Mouse (Mus musculus): ENCODE measurements around the gene Becn1.

Gene Becn1

GRCm38 (mm10) chr11:101269577-101270116 lies 32.4 kb downstream of the Becn1 start:
- DNase-seq (ENCODE audit: low read depth): no peak

GRCm38 (mm10) chr11:101265906-101266305 lies 36.2 kb downstream of the Becn1 start:
- DNase-seq (ENCODE audit: low read depth): no peak

GRCm38 (mm10) chr11:101264954-101265471 lies 37.1 kb downstream of the Becn1 start:
- no peak for DNase-seq (ENCODE audit: low read depth)

GRCm38 (mm10) chr11:101263989-101264280 lies 38.2 kb downstream of the Becn1 start:
- DNase-seq (ENCODE audit: low read depth): no peak

GRCm38 (mm10) chr11:101263138-101263988 lies 38.7 kb downstream of the Becn1 start:
- DNase-seq (ENCODE audit: low read depth): no peak

DNA sequence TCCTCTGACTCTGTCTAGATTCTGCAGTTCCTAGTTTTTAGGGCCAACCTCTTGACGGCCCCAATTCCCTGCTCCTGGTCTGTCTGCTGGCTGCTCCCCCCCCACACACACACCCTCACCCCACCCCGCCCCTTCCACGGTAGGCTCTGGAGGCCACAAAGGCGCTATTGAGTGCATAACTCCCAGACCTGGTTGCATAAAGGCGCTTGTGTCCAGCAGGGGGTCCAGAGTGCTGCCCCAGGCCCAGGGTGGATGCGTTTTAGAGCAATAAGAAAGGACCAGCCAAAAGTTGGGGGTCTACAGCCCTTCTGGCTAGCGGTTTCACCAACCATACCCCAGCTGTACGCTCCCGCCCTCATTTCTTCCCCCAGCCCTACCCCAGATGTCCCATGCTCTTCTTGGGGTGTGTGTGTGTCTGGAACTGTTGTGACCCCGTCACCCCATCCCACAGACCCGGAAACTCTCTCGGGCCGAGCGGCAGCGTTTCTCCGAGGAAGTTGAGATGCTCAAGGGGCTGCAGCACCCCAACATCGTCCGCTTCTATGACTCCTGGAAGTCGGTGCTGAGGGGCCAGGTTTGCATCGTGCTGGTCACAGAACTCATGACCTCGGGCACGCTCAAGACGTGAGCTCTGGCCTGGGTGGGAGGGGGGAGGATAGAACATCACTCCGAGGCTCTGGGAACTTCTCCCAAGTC lies 39.7 kb downstream of the Becn1 start:
- no peak for DNase-seq (ENCODE audit: low read depth)

- DNase-seq (ENCODE audit: low read depth): no peak
These were observed 41.2 kb downstream of the Becn1 start for GRCm38 (mm10) chr11:101260826-101261380.

- DNase-seq (ENCODE audit: low read depth): no peak
These were observed 41.9 kb downstream of the Becn1 start, which contains the start of gene Wnk4 for GRCm38 (mm10) chr11:101259948-101260825. TSS of gene Wnk4 (plus strand) at chr11:101260567.

DNA sequence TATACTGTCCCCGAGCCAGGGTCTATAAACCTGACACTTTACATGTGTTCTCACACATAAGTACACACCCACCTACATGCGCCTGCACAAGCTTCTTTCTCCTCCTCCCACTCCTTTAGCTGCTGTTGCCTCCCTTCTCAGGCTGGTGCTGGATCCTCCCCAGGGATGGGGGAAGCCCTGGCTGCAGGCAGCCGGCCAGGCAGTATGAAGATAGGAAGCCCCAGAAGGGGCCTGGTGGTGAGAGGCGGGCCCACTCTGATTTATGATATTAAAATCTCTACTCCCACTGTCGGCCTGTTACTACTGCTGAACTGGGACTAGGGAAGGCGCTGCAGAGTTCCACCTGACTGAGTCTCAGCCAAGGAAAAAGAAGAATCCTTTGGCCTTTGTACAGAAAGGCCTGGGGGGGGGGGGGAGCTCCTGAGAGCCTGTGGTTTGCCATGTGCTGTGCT lies 42.8 kb downstream of the Becn1 start:
- no peak for DNase-seq (ENCODE audit: low read depth)

- DNase-seq (ENCODE audit: low read depth): no peak
These were observed 46.0 kb downstream of the Becn1 start for GRCm38 (mm10) chr11:101255826-101256775.

GRCm38 (mm10) chr11:101253613-101254389 lies 48.3 kb downstream of the Becn1 start, which contains the start of gene Vps25:
TSS of gene Vps25 (plus strand) at chr11:101253707.
- DNase-seq (ENCODE audit: low read depth): no peak

DNA sequence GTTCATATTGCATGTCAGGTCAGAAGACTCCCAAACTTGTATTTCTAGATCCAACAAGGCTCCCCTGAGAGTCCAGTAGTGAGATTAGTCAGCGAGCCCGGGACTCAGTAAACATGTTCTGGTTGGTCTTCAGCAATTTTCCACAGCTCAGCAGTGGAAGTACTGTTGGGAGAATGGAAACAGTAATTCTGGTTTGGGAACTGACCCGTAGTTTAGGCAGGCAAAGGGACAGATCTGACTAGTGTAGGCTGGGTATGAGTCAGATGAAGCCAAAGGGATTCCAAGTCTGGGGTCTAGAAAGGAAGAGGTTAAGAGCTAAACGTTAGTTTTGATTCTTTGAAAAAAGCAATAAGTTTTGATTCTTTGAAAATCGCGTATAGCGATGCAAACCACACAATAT lies 49.1 kb downstream of the Becn1 start:
- DNase-seq (ENCODE audit: low read depth): peak; percentile 60

DNA sequence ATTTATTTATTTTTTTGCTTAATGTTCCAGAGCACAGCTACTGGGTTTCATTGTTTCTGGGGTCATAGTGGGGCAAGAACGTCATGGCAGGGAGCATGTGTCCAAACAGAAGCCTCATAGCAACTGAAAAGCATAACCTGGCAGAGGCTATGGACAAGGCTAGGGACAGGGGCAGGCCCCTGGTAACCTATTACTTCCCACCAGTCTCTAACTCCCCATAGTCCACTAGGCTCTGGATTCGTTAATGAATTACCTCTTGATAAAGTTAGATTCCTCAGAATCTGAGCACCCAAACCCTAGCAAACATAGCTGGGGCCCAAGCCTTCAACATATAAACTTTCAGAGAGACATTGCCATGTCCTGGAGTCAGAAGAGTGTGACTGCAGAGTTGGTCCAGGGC lies 51.1 kb downstream of the Becn1 start:
- DNase-seq (ENCODE audit: low read depth): no peak

GRCm38 (mm10) chr11:101248258-101248994 lies 53.7 kb downstream of the Becn1 start:
- DNase-seq (ENCODE audit: low read depth): no peak

GRCm38 (mm10) chr11:101247521-101248030 lies 54.5 kb downstream of the Becn1 start:
- no peak for DNase-seq (ENCODE audit: low read depth)

DNA sequence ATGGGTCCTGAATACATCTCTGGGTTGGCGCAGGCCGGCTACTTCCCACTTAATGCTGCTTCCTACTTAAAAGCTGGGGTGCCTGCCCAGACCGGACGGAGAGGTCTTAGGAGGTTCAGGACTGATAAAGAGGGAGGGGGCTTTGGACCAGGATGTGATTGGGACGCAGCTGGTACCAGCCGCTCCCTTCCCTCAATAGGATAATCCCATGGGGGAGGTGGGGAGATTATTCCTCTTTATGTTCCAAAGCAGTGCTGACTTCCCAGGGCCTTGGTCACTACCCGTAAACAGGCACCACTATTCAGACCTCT lies 55.4 kb downstream of the Becn1 start:
- DNase-seq (ENCODE audit: low read depth): no peak

- DNase-seq (ENCODE audit: low read depth): no peak
These were observed 56.0 kb downstream of the Becn1 start, which contains the start of gene Ramp2 for GRCm38 (mm10) chr11:101245855-101246701. TSS of gene Ramp2 (plus strand) at chr11:101246028.

DNA sequence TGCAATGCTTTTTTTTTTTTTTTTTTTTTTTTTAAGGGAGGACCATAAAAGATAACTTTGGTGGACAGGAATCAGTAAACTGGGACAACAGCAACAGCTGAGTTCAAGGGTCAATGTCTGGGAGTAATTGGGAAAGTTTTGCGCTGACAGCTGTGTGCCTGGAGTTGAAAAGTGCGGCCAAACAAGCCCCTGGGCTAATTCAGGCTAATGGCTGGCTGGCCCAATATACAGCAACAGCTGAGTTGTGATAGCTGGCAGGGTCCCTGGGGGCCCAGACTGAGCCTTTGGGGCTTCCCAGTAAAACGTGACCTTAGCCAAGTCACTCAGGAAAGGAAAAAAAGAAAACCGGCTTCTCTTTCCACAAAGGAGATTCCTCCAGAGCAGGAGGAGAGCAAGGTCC lies 57.0 kb downstream of the Becn1 start:
- no peak for DNase-seq (ENCODE audit: low read depth)

Measured in fibroblast of lung, adult 2 months (primary cell).